Mouse (Mus musculus) midbrain, postnatal 0 days (tissue): ENCODE measurements around the gene Rasl10b. TPM values are rescaled to one million over a fixed set of nuclear protein-coding genes. Genes with fewer than 3 reads are reported as not detected.

Experiments
- ATAC-seq: fragments of 200-750 bp; cut with Nextera tagmentation; 2 replicates; pipeline ENCODE4 v1.8.0; 2017; ENCODE audit warnings: moderate number of reproducible peaks, mild to moderate bottlenecking, moderate TSS enrichment, moderate library complexity; ENCODE audit not compliant: low FRiP score
- DNase-seq: peaks from one replicate; pipeline ENCODE4 v3.0.0-alpha.2; 2015; ENCODE audit warnings: low spot score
- H3K27ac ChIP-seq: fragments of 300-500 bp; sonication (generic); 2 replicates; pipeline ENCODE4 v1.5.1; 2014; ENCODE audit warnings: low read depth, mild to moderate bottlenecking, low read length, mixed read lengths
- H3K27me3 ChIP-seq: fragments of 300-500 bp; sonication (generic); 2 replicates; pipeline ENCODE4 v1.6.1; 2014; ENCODE audit warnings: low read length, control low read depth, mixed read lengths; ENCODE audit not compliant: insufficient read depth
- H3K36me3 ChIP-seq: fragments of 300-500 bp; sonication (generic); 2 replicates; pipeline ENCODE4 v1.6.1; 2014; ENCODE audit warnings: low read length, control low read depth, mixed read lengths; ENCODE audit not compliant: insufficient read depth
- H3K4me1 ChIP-seq: fragments of 300-500 bp; sonication (generic); 2 replicates; pipeline ENCODE4 v1.6.1; 2014; ENCODE audit warnings: mild to moderate bottlenecking, control low read depth, antibody characterized with exemption, low read length, mixed read lengths; ENCODE audit not compliant: insufficient read depth
- H3K4me2 ChIP-seq: fragments of 300-500 bp; sonication (generic); 2 replicates; pipeline ENCODE4 v1.6.1; 2014; ENCODE audit warnings: low read depth, mild to moderate bottlenecking, low read length, mixed read lengths; ENCODE audit not compliant: poor library complexity, severe bottlenecking
- H3K4me3 ChIP-seq: fragments of 300-500 bp; sonication (generic); 2 replicates; pipeline ENCODE4 v1.5.1; 2014; ENCODE audit warnings: low read depth, mild to moderate bottlenecking, low read length, moderate library complexity
- H3K9ac ChIP-seq: fragments of 300-500 bp; sonication (generic); replicated peaks from 2 replicates; pipeline ENCODE4 v1.6.1; 2014; ENCODE audit warnings: mild to moderate bottlenecking, low read length, moderate library complexity, mixed read lengths; ENCODE audit not compliant: poor library complexity, severe bottlenecking
- H3K9me3 ChIP-seq: fragments of 300-500 bp; sonication (generic); 2 replicates; pipeline ENCODE4 v1.6.1; 2016; ENCODE audit warnings: low read length, control low read depth
- CTCF ChIP-seq: IDR thresholded peaks from 2 replicates; pipeline ENCODE4 v1.5.1; 2016; ENCODE audit warnings: antibody characterized with exemption, mild to moderate bottlenecking
- WGBS: fragments of 180-500 bp; shearing (Covaris S2); extraction: QIAGEN DNeasy Blood & Tissue Kit; methylation state at CpG from one replicate; pipeline ENCODE4 v1.1.7; 2014; 5-methylcytosine and 5-hydroxymethylcytosine counted together
- polyA plus RNA-seq: library from polyadenylated mRNA; unstranded; fragments of >200 nt; fragmentation: Nextera tagmentation; extraction: Ambion mirVana; gene quantifications from 2 replicates; pipeline ENCODE4 v1.2.1, GENCODE M21; 2015
- total RNA-seq: library from RNA; depleted of rRNA; stranded (reverse); fragments of >200 nt; gene quantifications from 2 replicates; pipeline ENCODE4 v1.2.3, GENCODE M21; 2014

The Rasl10b gene
- total and polyA plus RNA-seq, 2 experiments from 2014 or later, result 43.9 to 126 TPM

DNA sequence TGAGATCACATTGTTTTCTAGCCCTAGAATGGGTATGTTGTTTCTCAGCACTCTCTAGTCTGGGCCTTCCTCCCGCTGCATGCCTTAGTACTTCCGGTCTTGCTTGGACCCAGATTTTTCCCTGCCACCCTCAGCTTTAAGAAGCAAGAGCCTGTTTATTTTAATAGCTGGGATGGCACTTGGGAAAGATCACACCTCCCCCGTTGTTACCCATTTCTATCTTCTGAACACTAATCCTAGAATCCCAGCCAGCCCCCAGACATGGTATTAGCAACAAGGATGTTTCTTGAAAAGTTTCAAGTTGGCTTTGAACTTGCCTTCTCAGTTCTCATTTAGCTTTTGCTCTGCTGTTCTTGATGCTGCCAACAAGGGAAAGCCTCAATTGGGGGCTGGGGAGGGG lies 2.5 kb upstream of the Rasl10b start:
- Histone ChIP-seq H3K36me3 (peaks cover 14% of the 10 kb centered on the region), H3K27me3 (no peaks in the 10 kb centered on the region), H3K9ac (no peak overlapping the region), H3K4me3 (no peak overlapping the region), H3K27ac (no peak overlapping the region), H3K4me2 (no peak overlapping the region), H3K9me3 (no peaks in the 10 kb centered on the region), H3K4me1 (no peaks in the 10 kb centered on the region; the same call in 1 of the 2 replicates)
- WGBS, result 77% methylated on average over 3 of the region's 3 CpGs
- ATAC-seq, result no peak
- no peak for DNase-seq
- no peak for TF ChIP-seq CTCF

DNA sequence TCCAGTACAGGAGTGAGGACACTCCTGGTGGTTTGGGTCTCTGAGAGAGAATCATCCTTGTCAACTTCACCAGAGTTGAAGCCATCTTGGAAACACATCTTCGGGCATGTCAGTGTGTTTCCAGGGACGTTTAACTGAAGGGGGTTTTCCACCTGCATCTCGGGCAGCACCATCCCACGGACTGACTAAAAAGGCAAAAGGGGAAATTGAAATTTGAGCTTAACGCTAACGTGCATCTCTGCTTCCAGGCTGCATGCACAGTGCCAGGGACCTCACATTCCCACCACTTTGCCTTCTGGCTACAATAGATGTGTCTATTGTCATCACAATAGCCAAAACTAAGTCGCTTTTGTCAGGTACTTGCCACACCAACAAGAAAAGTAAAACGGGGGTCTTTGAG lies 695 bp upstream of the Rasl10b start:
- no peak for ATAC-seq
- WGBS, result 44% methylated on average over 8 of the region's 8 CpGs

DNA sequence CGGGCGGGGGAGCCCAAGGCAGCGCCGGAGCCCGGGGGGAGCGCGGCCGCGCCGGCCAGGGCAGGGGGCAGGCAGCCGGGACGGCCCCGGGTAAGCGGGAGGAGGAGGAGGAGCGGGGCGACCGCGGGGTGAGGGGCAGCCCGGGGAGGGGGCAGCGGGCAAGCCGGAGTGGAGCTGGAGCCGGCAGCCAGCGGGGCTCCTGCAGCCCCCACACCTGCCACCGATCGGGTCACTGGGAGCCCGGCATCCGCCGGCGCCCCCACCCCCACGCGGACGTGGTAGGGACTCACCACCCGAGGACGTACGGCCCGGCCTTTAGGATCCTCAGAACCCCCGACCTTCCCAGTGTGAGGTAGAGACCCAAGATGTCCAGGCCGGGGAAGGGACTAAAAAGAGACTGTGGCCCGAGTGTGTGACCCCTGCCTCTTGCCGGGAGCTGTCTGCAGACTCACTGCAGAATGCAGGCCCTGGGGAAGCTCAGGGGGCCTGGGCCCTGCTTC lies 905 bp downstream of the Rasl10b start:
- no peaks in the 10 kb centered on the region for H3K9me3 ChIP-seq
- ATAC-seq (0 out of 2 replicates have a peak, but pooled peaks have one; percentile 52), DNase-seq (peak; percentile 4)
- peaks cover 3% of the 10 kb centered on the region; the same call in 1 of the 2 replicates for H3K36me3 ChIP-seq
- no peak for TF ChIP-seq CTCF
- 0 out of 2 replicates have a peak overlapping the region, but pooled peaks have one; percentile 18 for H3K27ac ChIP-seq
- no peaks in the 10 kb centered on the region for H3K27me3 ChIP-seq
- 2% methylated on average over 19 of the region's 40 CpGs for WGBS
- peaks cover 8% of the 10 kb centered on the region; the same call in 1 of the 2 replicates for H3K4me1 ChIP-seq
- peak overlapping the region; percentile 86 for H3K9ac ChIP-seq
- peak overlapping the region; percentile 93 for H3K4me3 ChIP-seq
- peak overlapping the region; percentile 91 for H3K4me2 ChIP-seq

More for the DNA sequence above, 695 bp upstream of the Rasl10b start:
- H3K4me1 ChIP-seq, result peaks cover 8% of the 10 kb centered on the region; the same call in 1 of the 2 replicates
- no peak for DNase-seq
- TF ChIP-seq CTCF, result no peak
- H3K4me3 ChIP-seq, result no peak overlapping the region
- no peaks in the 10 kb centered on the region for H3K9me3 ChIP-seq
- no peak overlapping the region for H3K27ac ChIP-seq
- H3K27me3 ChIP-seq, result no peaks in the 10 kb centered on the region
- H3K36me3 ChIP-seq, result peaks cover 9% of the 10 kb centered on the region
- no peak overlapping the region for H3K4me2 ChIP-seq
- H3K9ac ChIP-seq, result no peak overlapping the region

DNA sequence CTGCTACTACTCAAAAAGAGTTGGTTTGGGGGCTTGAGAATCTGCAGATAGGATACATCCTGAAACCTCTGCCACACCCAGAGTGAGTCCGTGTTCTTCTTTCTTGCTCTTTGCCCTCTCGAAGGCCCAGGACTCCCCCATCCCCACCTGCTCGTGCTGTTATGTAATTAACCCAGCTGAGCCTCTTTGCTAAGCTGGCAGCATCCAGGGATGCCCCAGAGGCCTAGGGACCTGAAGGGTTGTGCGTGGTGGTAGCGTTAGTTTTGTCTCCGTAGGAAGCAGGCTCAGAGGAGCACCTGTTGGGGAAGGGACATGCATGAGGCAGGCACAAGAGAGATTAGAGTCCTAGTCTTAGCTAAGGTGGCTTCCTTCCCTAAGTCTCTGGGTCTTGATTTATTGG lies 1.6 kb downstream of the Rasl10b start:
- ATAC-seq, result no peak
- peaks cover 3% of the 10 kb centered on the region; the same call in 1 of the 2 replicates for H3K36me3 ChIP-seq
- H3K4me2 ChIP-seq, result peak overlapping the region; percentile 91
- peaks cover 8% of the 10 kb centered on the region; the same call in 1 of the 2 replicates for H3K4me1 ChIP-seq
- peak overlapping the region; percentile 93 for H3K4me3 ChIP-seq
- DNase-seq, result no peak
- no peak for TF ChIP-seq CTCF
- 46% methylated on average over 6 of the region's 6 CpGs for WGBS
- H3K27ac ChIP-seq, result no peak overlapping the region
- H3K9me3 ChIP-seq, result no peaks in the 10 kb centered on the region
- H3K27me3 ChIP-seq, result no peaks in the 10 kb centered on the region
- peak overlapping the region; percentile 86 for H3K9ac ChIP-seq

DNA sequence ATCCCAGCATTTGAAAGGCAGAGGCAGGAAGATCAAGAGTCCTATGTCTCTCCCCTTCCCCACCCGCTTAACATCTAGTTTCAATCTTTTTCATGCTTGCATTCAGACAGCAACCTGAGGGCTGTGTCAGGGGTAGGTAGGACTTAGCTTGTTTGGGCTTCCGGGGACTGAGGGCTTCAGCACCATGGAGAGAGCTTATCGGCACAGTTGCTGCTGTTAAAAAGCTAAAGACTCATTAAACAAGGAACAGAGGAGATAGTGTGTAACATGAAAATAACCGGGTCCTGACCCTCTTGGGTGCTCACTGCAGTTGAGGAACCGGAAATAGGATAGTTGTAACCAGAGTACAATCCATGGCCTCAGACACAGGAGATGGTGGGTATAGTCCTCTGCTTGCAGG lies 8.1 kb downstream of the Rasl10b start:
- DNase-seq (peak; percentile 22), ATAC-seq (no peak)
- H3K36me3 ChIP-seq, result peaks cover 7% of the 10 kb centered on the region; the same call in 1 of the 2 replicates
- TF ChIP-seq CTCF, result no peak
- H3K4me1 ChIP-seq, result 0 out of 2 replicates have a peak, but pooled peaks cover 3% of the 10 kb centered on the region
- H3K4me3 ChIP-seq, result no peak overlapping the region
- H3K27me3 ChIP-seq, result peaks cover 4% of the 10 kb centered on the region; the same call in 1 of the 2 replicates
- no peak overlapping the region; the same call in 1 of the 2 replicates for H3K27ac ChIP-seq
- no peak overlapping the region for H3K4me2 ChIP-seq
- H3K9ac ChIP-seq, result no peak overlapping the region
- H3K9me3 ChIP-seq, result no peaks in the 10 kb centered on the region
- WGBS, result 16% methylated on average over 5 of the region's 5 CpGs

DNA sequence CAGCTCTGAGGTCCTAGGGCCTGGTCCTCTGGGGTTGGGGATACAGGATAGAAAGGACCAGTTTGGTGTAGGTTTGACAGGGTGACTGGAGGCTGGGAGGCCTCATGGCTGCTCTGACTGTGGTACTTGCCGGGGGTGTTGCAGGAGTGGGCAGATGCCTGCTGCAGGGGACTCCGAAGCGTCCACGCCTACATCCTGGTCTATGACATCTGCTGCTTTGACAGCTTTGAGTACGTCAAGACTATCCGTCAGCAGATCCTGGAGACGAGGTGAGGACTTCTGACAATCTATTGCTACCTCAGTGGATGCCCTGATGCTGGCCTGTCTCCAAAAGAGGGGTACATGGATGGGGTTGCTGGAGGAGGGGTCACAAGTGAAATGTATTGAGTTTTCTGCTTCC lies 8.8 kb downstream of the Rasl10b start:
- Histone ChIP-seq H3K9ac (no peak overlapping the region), H3K9me3 (no peaks in the 10 kb centered on the region), H3K27ac (no peak overlapping the region), H3K4me2 (no peak overlapping the region), H3K27me3 (peaks cover 4% of the 10 kb centered on the region; the same call in 1 of the 2 replicates), H3K4me3 (no peak overlapping the region), H3K4me1 (no peaks in the 10 kb centered on the region), H3K36me3 (peaks cover 7% of the 10 kb centered on the region; the same call in 1 of the 2 replicates)
- TF ChIP-seq CTCF, result no peak
- WGBS, result 87% methylated on average over 7 of the region's 7 CpGs
- DNase-seq (no peak), ATAC-seq (no peak)
